Mouse (Mus musculus): ENCODE results near the gene Tle3.

Tle3 gene

GRCm38 (mm10) chr9:61376650-61377049 lies 4.5 kb downstream of the Tle3 start:
- no peak for DNase-seq (ENCODE audit: low read depth, low spot score)

- DNase-seq (ENCODE audit: low read depth, low spot score): peak; percentile 68
Measured at GRCm38 (mm10) chr9:61377706-61378479, 5.7 kb downstream of the Tle3 start.

GRCm38 (mm10) chr9:61378516-61378915 lies 6.3 kb downstream of the Tle3 start:
- DNase-seq (ENCODE audit: low read depth, low spot score): peak; percentile 86

GRCm38 (mm10) chr9:61379016-61379634 lies 7.0 kb downstream of the Tle3 start:
- no peak for DNase-seq (ENCODE audit: low read depth, low spot score)

- DNase-seq (ENCODE audit: low read depth, low spot score): no peak
Measured at GRCm38 (mm10) chr9:61380258-61381062, 8.3 kb downstream of the Tle3 start.

GRCm38 (mm10) chr9:61381063-61381408 lies 8.9 kb downstream of the Tle3 start:
- DNase-seq (ENCODE audit: low read depth, low spot score): no peak

GRCm38 (mm10) chr9:61381445-61381844 lies 9.3 kb downstream of the Tle3 start:
- no peak for DNase-seq (ENCODE audit: low read depth, low spot score)

DNA sequence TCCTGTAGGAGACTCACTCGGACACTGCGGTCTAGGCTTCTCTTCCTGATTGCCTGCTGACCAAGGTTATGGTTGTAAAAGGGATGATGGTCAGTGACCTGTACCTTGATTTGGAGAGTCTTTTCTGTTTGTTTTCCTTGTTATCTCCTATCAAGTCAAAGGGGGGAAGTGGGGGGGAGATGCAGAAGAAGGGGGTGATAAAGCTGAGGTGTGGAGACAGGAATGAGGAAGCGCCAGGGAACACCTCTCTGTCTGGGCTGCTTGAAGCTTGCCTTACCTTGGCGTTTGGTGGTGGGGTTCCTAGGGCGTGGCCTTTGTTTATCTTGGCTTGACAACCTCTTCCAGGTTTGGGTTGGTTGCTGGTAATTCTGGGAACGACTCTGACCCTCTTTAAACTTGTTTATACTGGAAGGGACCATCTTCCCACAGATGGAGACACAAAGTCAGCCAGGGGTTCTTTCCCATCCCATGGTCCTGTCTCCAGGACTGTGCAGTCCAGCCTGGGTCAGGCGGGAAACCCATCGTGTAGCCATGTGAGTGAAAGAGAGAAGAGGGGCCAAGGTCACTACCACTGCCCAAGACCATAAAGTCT lies 10.5 kb downstream of the Tle3 start:
- no peak for DNase-seq (ENCODE audit: low read depth, low spot score)

GRCm38 (mm10) chr9:61384101-61384500 lies 11.9 kb downstream of the Tle3 start:
- no peak for DNase-seq (ENCODE audit: low read depth, low spot score)

GRCm38 (mm10) chr9:61384646-61385443 lies 12.7 kb downstream of the Tle3 start:
- DNase-seq (ENCODE audit: low read depth, low spot score): no peak

DNA sequence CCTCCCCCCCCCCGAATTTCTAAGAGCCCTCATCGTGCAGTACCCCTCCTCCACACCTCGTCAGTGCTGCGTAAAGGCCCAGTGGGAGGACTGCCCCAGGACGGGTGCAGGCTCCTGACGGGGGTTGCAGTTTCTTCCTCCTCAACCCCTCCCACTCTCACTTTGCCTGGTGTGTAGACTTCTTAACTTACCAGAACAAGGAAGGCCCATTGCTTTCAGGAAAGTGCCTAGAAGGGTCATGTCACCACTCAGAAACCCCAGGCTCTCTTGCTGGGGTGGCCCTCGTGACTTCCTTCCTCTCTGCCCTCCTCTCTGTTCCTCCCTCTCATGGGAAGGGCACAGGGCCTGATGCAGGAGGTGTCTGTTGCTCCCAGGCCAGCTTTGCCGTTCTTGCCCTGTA lies 13.6 kb downstream of the Tle3 start:
- DNase-seq (ENCODE audit: low read depth, low spot score): peak; percentile 40

DNA sequence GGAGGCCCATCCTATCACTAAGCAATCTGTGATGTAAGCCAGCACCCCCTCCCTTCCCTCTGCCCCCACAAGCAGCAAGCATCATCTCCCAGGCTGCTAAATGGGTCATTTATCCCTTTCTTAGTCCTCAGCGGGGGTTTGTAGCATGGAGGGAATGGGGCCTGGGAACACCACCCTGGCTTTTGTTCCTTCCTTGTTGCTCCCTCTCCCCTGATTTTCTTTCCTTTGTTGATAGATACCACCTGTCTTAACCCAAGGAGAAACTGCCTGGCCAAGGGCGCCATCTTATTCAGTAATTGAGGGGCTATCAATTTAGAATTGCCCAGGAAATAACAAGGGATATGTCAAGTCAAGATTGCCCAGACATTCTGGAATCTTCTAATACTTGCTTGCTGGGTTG lies 14.1 kb downstream of the Tle3 start:
- DNase-seq (ENCODE audit: low read depth, low spot score): no peak

DNA sequence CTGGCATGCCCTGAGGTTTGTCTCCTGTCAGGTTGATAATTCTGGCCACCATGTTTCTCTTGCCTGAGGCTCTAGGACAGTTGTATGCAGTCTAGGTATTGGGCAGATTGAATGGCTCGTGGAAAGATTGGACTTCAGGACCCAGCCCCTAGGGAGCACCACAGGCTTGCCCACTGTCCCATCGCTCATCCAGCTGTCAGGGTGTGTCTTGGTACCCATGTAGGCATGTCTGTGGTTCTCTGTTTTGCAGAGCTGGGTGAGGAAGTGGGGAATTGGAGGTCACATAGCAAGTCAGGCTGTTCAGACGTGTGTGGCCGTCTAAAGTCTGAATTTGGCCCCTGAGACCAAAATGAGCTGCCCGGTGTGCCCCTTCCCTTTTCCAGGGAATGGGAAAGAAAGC lies 15.6 kb downstream of the Tle3 start:
- no peak for DNase-seq (ENCODE audit: low read depth, low spot score)

GRCm38 (mm10) chr9:61388214-61388613 lies 16.0 kb downstream of the Tle3 start:
- no peak for DNase-seq (ENCODE audit: low read depth, low spot score)

DNA sequence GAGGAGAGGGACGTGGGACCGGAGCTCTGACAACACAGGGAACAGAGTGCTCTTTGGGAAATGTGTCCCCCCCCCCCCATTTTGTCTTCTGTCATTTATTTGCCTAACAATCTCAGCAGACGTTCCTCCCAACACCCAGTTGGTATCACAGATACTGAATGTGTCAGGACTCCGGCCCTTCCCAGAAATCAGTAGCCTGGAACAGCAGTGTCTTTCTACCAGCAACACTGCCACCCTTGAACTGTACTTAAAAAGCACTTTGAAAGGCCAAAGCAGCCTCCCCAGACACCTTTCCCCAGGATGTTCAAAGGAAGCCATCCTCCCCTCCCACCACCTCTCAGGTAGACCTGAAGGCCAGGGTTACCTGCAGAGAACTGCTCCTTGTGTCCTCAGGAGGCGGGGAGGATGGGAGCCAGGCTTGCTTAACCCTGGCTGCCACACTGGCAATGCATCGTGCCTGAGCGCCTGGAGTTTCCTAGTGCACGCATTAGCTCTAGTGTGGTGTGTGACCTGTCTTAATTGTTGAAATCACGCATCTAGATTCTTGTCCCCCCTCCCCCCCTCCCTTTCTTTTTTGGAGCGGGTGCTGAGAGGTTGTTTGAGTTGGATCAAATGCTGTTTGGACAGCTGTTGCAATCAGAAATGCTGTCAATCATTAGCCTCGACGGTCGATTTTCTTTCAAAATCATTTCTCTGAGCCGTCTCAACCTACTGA lies 16.7 kb downstream of the Tle3 start:
- no peak for DNase-seq (ENCODE audit: low read depth, low spot score)

DNA sequence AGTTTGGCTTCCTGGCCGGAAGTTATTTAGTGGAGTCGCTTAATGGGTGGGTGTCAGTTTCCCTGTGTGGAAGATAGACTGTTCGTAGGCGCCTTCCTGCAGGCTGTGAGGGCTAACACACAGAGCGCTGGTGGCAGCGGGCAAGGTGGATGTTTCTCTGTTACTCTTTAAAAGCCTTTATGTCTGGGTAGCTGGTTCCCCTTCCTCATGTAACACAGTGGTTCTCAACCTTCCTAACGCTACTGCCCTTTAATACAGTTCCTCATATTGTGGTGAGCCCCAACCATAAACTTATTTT lies 17.2 kb downstream of the Tle3 start:
- no peak for DNase-seq (ENCODE audit: low read depth, low spot score)

GRCm38 (mm10) chr9:61391570-61392337 lies 19.6 kb downstream of the Tle3 start:
- no peak for DNase-seq (ENCODE audit: low read depth, low spot score)

GRCm38 (mm10) chr9:61392338-61392620 lies 20.1 kb downstream of the Tle3 start:
- DNase-seq (ENCODE audit: low read depth, low spot score): no peak

- DNase-seq (ENCODE audit: low read depth, low spot score): no peak
Measured at GRCm38 (mm10) chr9:61393161-61393560, 21.0 kb downstream of the Tle3 start.

DNA sequence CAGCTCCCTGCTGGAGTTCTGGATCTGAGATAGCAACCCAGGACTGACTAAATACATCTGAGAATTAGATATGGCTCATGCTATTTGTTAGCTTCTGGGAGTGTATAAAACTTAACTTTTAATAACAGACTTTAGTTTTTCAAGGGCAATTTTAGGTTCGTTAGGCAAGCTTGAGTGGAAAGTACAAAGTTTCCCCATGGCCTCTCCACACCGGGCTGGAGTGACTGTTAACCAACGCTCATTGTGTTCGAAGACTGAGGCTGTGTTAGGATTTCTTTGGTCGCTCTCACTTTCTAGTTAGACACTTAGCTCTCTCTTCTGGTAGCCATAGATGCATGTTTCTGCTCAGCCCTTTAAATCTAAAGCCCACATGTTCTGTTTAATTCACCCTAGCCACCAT lies 21.7 kb downstream of the Tle3 start:
- no peak for DNase-seq (ENCODE audit: low read depth, low spot score)

All from brain, adult 2 months (tissue).